In genomic region chr8:114631087-114631486, GRCm38 (mm10) we compare ENCODE assay signal across 25 mouse cellular contexts.
A peak's percentile ranks its signal among the peaks of the same experiment; 100 is the strongest.
DNase-seq lines count a peak whose midpoint lies in the region; ATAC-seq and TF ChIP-seq lines count a peak whose summit lies in the region.
"Had no signal": no experiment of that assay in that cellular context is flagged by ENCODE, and none has a peak within 500 bp of the region (broad histone marks: within the 10 kb centered on the region; RNA-seq: fewer than 3 reads in every experiment).

No protein-coding gene starts in this region.

- no peak for ATAC-seq in forebrain, embryonic 14.5 days
- no peak for ATAC-seq in forebrain, embryonic 13.5 days
- no peak for ATAC-seq in liver, embryonic 11.5 days (replicated peaks; ENCODE audit: low FRiP score)
- ATAC-seq: activated CD4-positive, CD25-positive, alpha-beta regulatory T cell, adult 4 months; CD4-positive, CD25-positive, alpha-beta regulatory T cell, adult 4 months; forebrain, embryonic 16.5 days; Patski had no signal

- H3K4me3 ChIP-seq in forebrain, embryonic 14.5 days (ENCODE audit: low read depth, low read length) = no peak overlapping the region
- no peak overlapping the region for H3K4me3 ChIP-seq in forebrain, embryonic 13.5 days
- no peak overlapping the region for H3K4me3 ChIP-seq in liver, embryonic 11.5 days (ENCODE audit: low read depth, low read length)
- H3K4me3 ChIP-seq: embryonic facial prominence, embryonic 13.5 days; embryonic facial prominence, embryonic 15.5 days; erythroblast, embryonic 14.5 days; forebrain, embryonic 10.5 days had no signal

- no peaks in the 10 kb centered on the region for H3K9me3 ChIP-seq in forebrain, embryonic 14.5 days (replicated peaks; ENCODE audit: control insufficient read depth, low read length)
- no peaks in the 10 kb centered on the region for H3K9me3 ChIP-seq in forebrain, embryonic 13.5 days (replicated peaks)
- no peaks in the 10 kb centered on the region for H3K9me3 ChIP-seq in liver, embryonic 11.5 days (ENCODE audit: control insufficient read depth, low read length)
- H3K9me3 ChIP-seq: embryonic facial prominence, embryonic 13.5 days; embryonic facial prominence, embryonic 15.5 days; forebrain, embryonic 10.5 days had no signal

- H3K9ac ChIP-seq in forebrain, embryonic 14.5 days (ENCODE audit: low read length) = no peak overlapping the region
- no peak overlapping the region for H3K9ac ChIP-seq in forebrain, embryonic 13.5 days
- H3K9ac ChIP-seq in liver, embryonic 11.5 days (ENCODE audit: low read depth, low read length) = no peak overlapping the region
- H3K9ac ChIP-seq: embryonic facial prominence, embryonic 13.5 days; embryonic facial prominence, embryonic 15.5 days had no signal

- no peaks in the 10 kb centered on the region for H3K4me1 ChIP-seq in forebrain, embryonic 14.5 days (ENCODE audit: control insufficient read depth, insufficient read depth, low read length)
- peaks cover 7% of the 10 kb centered on the region; the same call in 1 of the 2 replicates for H3K4me1 ChIP-seq in forebrain, embryonic 13.5 days
- no peaks in the 10 kb centered on the region for H3K4me1 ChIP-seq in liver, embryonic 11.5 days (replicated peaks; ENCODE audit: control insufficient read depth, insufficient read depth, low read length)

- peak; percentile 52 for DNase-seq in forebrain, embryonic 14.5 days (ENCODE audit: low spot score)
- peak; percentile 25 for DNase-seq in A20 (ENCODE audit: low read depth, low spot score)
- peak; percentile 66 for DNase-seq in brain, embryonic 14.5 days (ENCODE audit: low read depth)
- no peak for DNase-seq in liver, embryonic 11.5 days (ENCODE audit: low spot score)
- DNase-seq: adrenal gland, adult 8-10 months; adrenal gland, postnatal 14 days; adrenal gland, postnatal 36 days; cerebellum, adult 11 months; cerebellum, adult 18-20 months; cerebellum, adult 8-10 months; cerebellum, adult 9-11 months; cerebellum, postnatal 14 days; cerebellum, postnatal 36 days; embryo, embryonic 11 days had no signal

- H3K4me2 ChIP-seq in forebrain, embryonic 14.5 days (ENCODE audit: low read length) = no peak overlapping the region
- no peak overlapping the region for H3K4me2 ChIP-seq in forebrain, embryonic 13.5 days
- H3K4me2 ChIP-seq in liver, embryonic 11.5 days = no peak overlapping the region
- H3K4me2 ChIP-seq: embryonic facial prominence, embryonic 13.5 days; embryonic facial prominence, embryonic 15.5 days had no signal

- no peak for TF ChIP-seq POLR2A in brain, embryonic 14.5 days (IDR thresholded peaks at IDR 0.05; ENCODE audit: borderline replicate concordance, extremely low read depth, insufficient read depth, insufficient read length, poor library complexity, severe bottlenecking)

- no peak for TF ChIP-seq CTCF in brain, embryonic 14.5 days (IDR thresholded peaks at IDR 0.05; ENCODE audit: borderline replicate concordance, extremely low read depth, insufficient read depth, insufficient read length)

- H3K27ac ChIP-seq in forebrain, embryonic 14.5 days (ENCODE audit: low read depth, low read length) = no peak overlapping the region
- no peak overlapping the region for H3K27ac ChIP-seq in forebrain, embryonic 13.5 days
- no peak overlapping the region for H3K27ac ChIP-seq in liver, embryonic 11.5 days (ENCODE audit: low read depth, low read length)
- H3K27ac ChIP-seq: embryonic facial prominence, embryonic 13.5 days; embryonic facial prominence, embryonic 15.5 days; forebrain, embryonic 10.5 days had no signal

- no peaks in the 10 kb centered on the region for H3K36me3 ChIP-seq in forebrain, embryonic 14.5 days (ENCODE audit: control insufficient read depth, insufficient read depth, low read length)
- no peaks in the 10 kb centered on the region for H3K36me3 ChIP-seq in forebrain, embryonic 13.5 days (ENCODE audit: poor library complexity, severe bottlenecking)
- no peaks in the 10 kb centered on the region for H3K36me3 ChIP-seq in liver, embryonic 11.5 days (ENCODE audit: control insufficient read depth, insufficient read depth, low read length)
- H3K36me3 ChIP-seq: embryonic facial prominence, embryonic 13.5 days; embryonic facial prominence, embryonic 15.5 days; forebrain, embryonic 10.5 days; G1E had no signal

- 11% methylated on average over 6 of the region's 6 CpGs for WGBS in forebrain, embryonic 14.5 days
- 14% methylated on average over 6 of the region's 6 CpGs for WGBS in forebrain, embryonic 13.5 days
- 65% methylated on average over 6 of the region's 6 CpGs for WGBS in liver, embryonic 11.5 days

- H3K27me3 ChIP-seq in forebrain, embryonic 14.5 days (replicated peaks; ENCODE audit: control insufficient read depth, insufficient read depth, low read length) = no peaks in the 10 kb centered on the region
- peaks cover 44% of the 10 kb centered on the region for H3K27me3 ChIP-seq in forebrain, embryonic 13.5 days
- H3K27me3 ChIP-seq in liver, embryonic 11.5 days (replicated peaks; ENCODE audit: control insufficient read depth, insufficient read depth, low read length) = no peaks in the 10 kb centered on the region
- H3K27me3 ChIP-seq: CH12.LX, Patski had no signal
